Mouse (Mus musculus): ENCODE measurements around the gene Auts2. TPM values are rescaled to one million over a fixed set of nuclear protein-coding genes. Genes with fewer than 3 reads are reported as not detected.

Auts2 gene
- total and polyA plus RNA-seq, 3 experiments: not detected

GRCm38 (mm10) chr5:132509464-132509885 is 33.7 kb downstream of the Auts2 start:
- Histone ChIP-seq H3K9ac (ENCODE audit: insufficient read depth, low read depth) (no peak overlapping the region), H3K9me3 (replicated peaks; ENCODE audit: low read length) (peaks cover 62% of the 10 kb centered on the region), H3K27me3 (replicated peaks) (no peaks in the 10 kb centered on the region), H3K4me2 (ENCODE audit: insufficient read depth, low read depth, poor library complexity, severe bottlenecking) (no peak overlapping the region), H3K4me3 (replicated peaks in 1 of 3; ENCODE audit: low read depth in 2 of 3, low read length in 2 of 3, poor library complexity in 1 of 3) (no peak overlapping the region), H3K27ac (ENCODE audit: insufficient read depth, low read depth) (no peak overlapping the region), H3K36me3 (replicated peaks in 1 of 2; ENCODE audit: control insufficient read depth in 1 of 2, insufficient read depth in 1 of 2, low read length in 1 of 2) (no peaks in the 10 kb centered on the region), H3K4me1 (ENCODE audit: control insufficient read depth in 1 of 2, insufficient read depth in 2 of 2) (no peaks in the 10 kb centered on the region), H3K79me2 (replicated peaks; ENCODE audit: control insufficient read depth, extremely low read depth, insufficient read depth, poor library complexity, severe bottlenecking) (no peaks in the 10 kb centered on the region)
- TF ChIP-seq HCFC1 (IDR thresholded peaks at IDR 0.05; ENCODE audit: low read depth, low read length): no peak
- no peak for TF ChIP-seq MXI1 (IDR thresholded peaks at IDR 0.05; ENCODE audit: low read depth, low read length)
- TF ChIP-seq ELF1 (IDR thresholded peaks at IDR 0.05; ENCODE audit: low read depth, low read length): no peak
- no peak for TF ChIP-seq ZKSCAN1 (IDR thresholded peaks at IDR 0.05; ENCODE audit: borderline replicate concordance, low read depth, low read length)
- TF ChIP-seq JUN (IDR thresholded peaks at IDR 0.05; ENCODE audit: insufficient read depth, low read depth, low read length): no peak
- no peak for TF ChIP-seq ETS1 (conservative IDR thresholded peaks at IDR 0.05; ENCODE audit: low read depth, low read length)
- no peak for TF ChIP-seq NELFE (IDR thresholded peaks at IDR 0.05; ENCODE audit: low read depth, low read length)
- TF ChIP-seq RAD21 (IDR thresholded peaks at IDR 0.05; ENCODE audit: low read depth, low read length): no peak
- no peak for TF ChIP-seq PAX5 (IDR thresholded peaks at IDR 0.05; ENCODE audit: low read length)
- no peak for TF ChIP-seq POLR2A (IDR thresholded peaks at IDR 0.05; ENCODE audit: low read depth, low read length)
- no peak for TF ChIP-seq MAZ (IDR thresholded peaks at IDR 0.05; ENCODE audit: low read depth, low read length)
- dilution Hi-C loops (cut with MboI; ENCODE audit: extremely low pct_ligation_motif_present, extremely low pct_unique_long_range_greater_than_20kb, low sequenced_read_pairs) (no loop called here), in situ Hi-C loops (cut with MboI; ENCODE audit: low pct_ligation_motif_present, low pct_unique_long_range_greater_than_20kb, low sequenced_read_pairs) (no loop called here)
- no peak for DNase-seq (ENCODE audit: extremely low read depth)

GRCm38 (mm10) chr5:132504893-132505292 is 38.3 kb downstream of the Auts2 start:
- H3K9ac ChIP-seq (ENCODE audit: insufficient read depth, low read depth): no peak overlapping the region
- H3K4me3 ChIP-seq (replicated peaks in 1 of 3; ENCODE audit: low read depth in 2 of 3, low read length in 2 of 3, poor library complexity in 1 of 3): no peak overlapping the region
- peaks cover 62% of the 10 kb centered on the region for H3K9me3 ChIP-seq (replicated peaks; ENCODE audit: low read length)
- H3K36me3 ChIP-seq (replicated peaks in 1 of 2; ENCODE audit: control insufficient read depth in 1 of 2, insufficient read depth in 1 of 2, low read length in 1 of 2): no peaks in the 10 kb centered on the region
- no peak for DNase-seq (ENCODE audit: extremely low read depth)
- no peaks in the 10 kb centered on the region for H3K79me2 ChIP-seq (replicated peaks; ENCODE audit: control insufficient read depth, extremely low read depth, insufficient read depth, poor library complexity, severe bottlenecking)
- no peak overlapping the region for H3K4me2 ChIP-seq (ENCODE audit: insufficient read depth, low read depth, poor library complexity, severe bottlenecking)
- dilution Hi-C loops (cut with MboI; ENCODE audit: extremely low pct_ligation_motif_present, extremely low pct_unique_long_range_greater_than_20kb, low sequenced_read_pairs) (no loop called here), in situ Hi-C loops (cut with MboI; ENCODE audit: low pct_ligation_motif_present, low pct_unique_long_range_greater_than_20kb, low sequenced_read_pairs) (no loop called here)
- no peak for TF ChIP-seq MAZ (IDR thresholded peaks at IDR 0.05; ENCODE audit: low read depth, low read length)
- no peak for TF ChIP-seq GABPA (IDR thresholded peaks at IDR 0.05; ENCODE audit: insufficient replicate concordance, low read depth, low read length)
- no peak for TF ChIP-seq ZC3H11A (IDR thresholded peaks at IDR 0.05; ENCODE audit: low read depth, low read length)
- no peak for TF ChIP-seq CHD1 (IDR thresholded peaks at IDR 0.05; ENCODE audit: low read depth, low read length)
- no peak for TF ChIP-seq TCF12 (IDR thresholded peaks at IDR 0.05; ENCODE audit: low read depth, low read length)
- no peak for TF ChIP-seq E2F4 (IDR thresholded peaks at IDR 0.05; ENCODE audit: insufficient replicate concordance, low read depth, low read length)
- no peak for TF ChIP-seq JUND (conservative IDR thresholded peaks at IDR 0.05; ENCODE audit: low read depth, low read length)
- TF ChIP-seq NRF1 (IDR thresholded peaks at IDR 0.05; ENCODE audit: low read depth, low read length): no peak
- TF ChIP-seq USF1 (IDR thresholded peaks at IDR 0.05; ENCODE audit: low read depth, low read length): no peak
- no peak for TF ChIP-seq JUN (IDR thresholded peaks at IDR 0.05; ENCODE audit: insufficient read depth, low read depth, low read length)
- TF ChIP-seq CTCF (conservative IDR thresholded peaks at IDR 0.05 in 1 of 2, IDR thresholded peaks at IDR 0.05 in 1 of 2; ENCODE audit: low read depth in 2 of 2, low read length in 2 of 2): no peak
- TF ChIP-seq RAD21 (IDR thresholded peaks at IDR 0.05; ENCODE audit: low read depth, low read length): no peak
- no peak for TF ChIP-seq NELFE (IDR thresholded peaks at IDR 0.05; ENCODE audit: low read depth, low read length)
- TF ChIP-seq ZMIZ1 (IDR thresholded peaks at IDR 0.05; ENCODE audit: low read depth, low read length): no peak
- TF ChIP-seq EP300 (IDR thresholded peaks at IDR 0.05; ENCODE audit: low read length): no peak
- TF ChIP-seq MAX (IDR thresholded peaks at IDR 0.05; ENCODE audit: low read length): no peak
- H3K27ac ChIP-seq (ENCODE audit: insufficient read depth, low read depth): no peak overlapping the region
- no peaks in the 10 kb centered on the region for H3K4me1 ChIP-seq (ENCODE audit: control insufficient read depth in 1 of 2, insufficient read depth in 2 of 2)
- H3K27me3 ChIP-seq (replicated peaks): no peaks in the 10 kb centered on the region

All from CH12.LX (cell line).